Mouse (Mus musculus): Measurements from ENCODE around the gene Adam1a. TPM values are rescaled to one million over a fixed set of nuclear protein-coding genes. Genes with fewer than 3 reads are reported as not detected.
"Not testable (repeated sequence)": the region's sequence is repeated elsewhere in the genome, so short reads cannot be mapped to it uniquely, and the experiment has no call there.

Gene Adam1a
- polyA plus RNA-seq, 1 experiment from 2014 or later: 1.4 TPM

DNA sequence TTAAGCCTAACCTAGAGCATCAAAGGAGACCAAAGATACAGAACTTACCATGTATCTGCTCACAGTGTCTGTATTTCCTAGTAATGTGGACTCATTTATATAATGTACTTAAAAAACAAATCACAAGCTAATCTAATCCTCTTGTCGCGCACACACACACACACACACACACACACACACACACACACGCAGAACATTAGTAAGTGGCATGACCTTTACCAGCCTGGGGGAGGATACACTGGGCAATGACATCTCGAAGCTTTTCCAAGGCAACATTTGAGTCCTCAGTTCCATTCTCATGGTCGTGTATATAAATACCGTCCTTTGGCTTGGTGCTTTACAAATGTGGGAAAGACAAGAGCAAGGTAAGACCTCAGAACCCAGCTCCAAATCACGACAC, 18.8 kb downstream of the Adam1a start:
- H3K4me1 ChIP-seq: no peaks in the 10 kb centered on the region
- no peaks in the 10 kb centered on the region for H3K27me3 ChIP-seq (replicated peaks)
- no peak for ATAC-seq (ENCODE audit: insufficient read depth, low FRiP score, low read depth)
- no peak overlapping the region for H3K4me3 ChIP-seq (replicated peaks)
- no peak overlapping the region for H3K9ac ChIP-seq
- H3K4me2 ChIP-seq: no peak overlapping the region
- peaks cover 57% of the 10 kb centered on the region for H3K36me3 ChIP-seq
- H3K27ac ChIP-seq: no peak overlapping the region
- 84% methylated on average over 7 of the region's 7 CpGs for WGBS
- no peaks in the 10 kb centered on the region for H3K9me3 ChIP-seq

DNA sequence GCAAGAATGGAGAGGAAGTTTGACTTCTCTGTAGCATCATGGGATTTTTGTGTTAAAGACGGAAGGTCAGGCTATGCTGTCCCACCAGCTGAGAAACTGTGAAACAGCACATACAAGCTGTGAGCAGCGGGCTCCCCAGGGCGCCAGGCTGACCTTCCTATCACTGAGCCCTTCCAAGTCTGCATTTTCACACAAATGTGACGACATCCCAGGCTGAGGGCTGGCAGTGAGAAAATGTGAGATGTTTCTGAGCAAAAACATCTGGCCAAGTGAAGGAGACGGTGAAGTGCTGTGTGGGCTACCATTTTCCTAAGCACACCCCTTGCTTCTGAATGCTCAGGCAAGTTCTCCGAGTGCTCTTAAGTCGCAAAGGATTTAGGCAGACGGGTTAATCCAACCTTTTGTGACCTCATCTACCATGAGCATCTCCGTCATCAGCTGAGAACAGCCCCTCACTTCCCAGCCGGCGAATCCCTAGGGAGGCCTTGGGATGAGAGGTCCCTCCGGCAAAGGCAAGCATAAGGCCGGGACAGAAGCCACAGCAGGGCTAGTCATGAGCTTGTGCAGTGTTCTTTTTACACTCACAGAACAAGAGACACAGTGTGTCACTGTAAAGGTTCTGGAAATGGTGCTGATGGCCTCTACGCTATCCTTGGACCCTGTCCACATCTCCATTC, 19.4 kb downstream of the Adam1a start:
- Histone ChIP-seq H3K36me3 (peaks cover 54% of the 10 kb centered on the region), H3K4me2 (no peak overlapping the region)
- ATAC-seq (ENCODE audit: insufficient read depth, low FRiP score, low read depth): no peak

DNA sequence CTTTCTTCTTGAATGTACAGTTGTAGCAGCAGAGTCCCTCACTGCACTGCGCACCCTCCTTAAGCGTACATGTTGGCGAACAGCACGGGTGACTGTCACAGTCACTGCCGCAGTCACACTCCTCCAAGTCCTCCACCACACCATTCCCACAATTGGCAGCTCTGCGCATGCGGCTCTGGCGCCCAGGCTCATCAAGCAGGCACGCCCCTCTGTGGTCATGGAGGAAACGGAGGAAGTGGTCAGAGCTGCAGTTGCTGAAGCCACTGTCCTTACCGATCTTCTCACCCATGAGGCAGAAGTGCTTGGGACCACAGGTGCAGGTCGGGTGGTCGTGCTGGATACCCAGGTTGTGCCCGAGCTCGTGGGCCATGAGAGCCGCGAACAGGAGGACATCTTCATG, 25.5 kb downstream of the Adam1a start:
- not testable (repeated sequence) for H3K4me2 ChIP-seq; H3K27ac ChIP-seq; H3K4me1 ChIP-seq; H3K9ac ChIP-seq; H3K4me3 ChIP-seq (replicated peaks); ATAC-seq (ENCODE audit: insufficient read depth, low FRiP score, low read depth); H3K27me3 ChIP-seq (replicated peaks); H3K9me3 ChIP-seq
- 85% methylated on average over 11 of the region's 17 CpGs for WGBS
- H3K36me3 ChIP-seq: peaks cover 24% of the 10 kb centered on the region

More for the DNA sequence above, 19.4 kb downstream of the Adam1a start:
- Histone ChIP-seq H3K27me3 (replicated peaks) (no peaks in the 10 kb centered on the region), H3K9me3 (no peaks in the 10 kb centered on the region), H3K4me3 (replicated peaks) (no peak overlapping the region), H3K4me1 (no peaks in the 10 kb centered on the region), H3K27ac (no peak overlapping the region), H3K9ac (no peak overlapping the region)
- 76% methylated on average over 14 of the region's 14 CpGs for WGBS

DNA sequence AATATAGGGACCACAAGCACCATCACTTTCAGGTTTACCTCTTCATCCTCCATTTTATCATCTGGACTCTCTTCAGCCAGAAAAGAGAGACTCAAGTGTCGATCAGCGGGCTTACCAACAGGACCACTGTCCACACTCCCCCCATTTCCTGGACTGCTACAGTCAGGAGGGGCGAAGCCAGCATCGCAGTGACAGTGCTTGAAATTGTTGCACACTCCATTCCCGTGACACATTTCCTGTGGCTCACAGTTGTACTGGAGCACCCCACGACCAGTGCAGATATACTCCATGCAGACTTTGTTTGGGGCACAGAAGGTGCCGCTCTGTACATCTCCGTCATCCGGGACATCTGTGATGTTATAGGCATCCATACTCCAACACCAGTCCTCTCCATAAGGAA, 26.3 kb downstream of the Adam1a start:
- Histone ChIP-seq H3K4me2 (no peak overlapping the region), H3K27me3 (replicated peaks) (no peaks in the 10 kb centered on the region), H3K4me3 (replicated peaks) (no peak overlapping the region), H3K4me1 (no peaks in the 10 kb centered on the region), H3K36me3 (peaks cover 17% of the 10 kb centered on the region; the same call in 1 of the 2 replicates), H3K9ac (no peak overlapping the region), H3K9me3 (no peaks in the 10 kb centered on the region), H3K27ac (no peak overlapping the region)
- ATAC-seq (ENCODE audit: insufficient read depth, low FRiP score, low read depth): no peak
- 85% methylated on average over 9 of the region's 9 CpGs for WGBS

DNA sequence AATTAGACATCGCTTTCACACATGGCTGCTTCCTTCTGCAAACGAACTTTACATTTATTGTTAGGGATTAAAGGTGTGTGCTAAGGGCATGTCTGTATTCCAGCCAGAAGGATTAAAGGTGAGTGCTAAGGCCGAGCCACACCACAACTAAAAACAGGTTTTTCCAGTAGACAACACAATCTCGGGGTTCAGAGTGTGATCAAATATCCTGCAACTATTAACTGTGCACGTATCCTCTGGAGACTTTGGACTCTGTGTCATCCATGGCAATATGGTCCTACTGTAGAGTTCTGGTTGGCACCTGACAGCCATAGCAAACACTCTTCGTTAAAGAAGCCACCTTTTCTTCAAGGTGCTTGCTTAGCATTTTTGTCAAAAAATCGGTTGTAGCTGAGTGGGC, 35.3 kb downstream of the Adam1a start:
- Histone ChIP-seq H3K36me3 (no peaks in the 10 kb centered on the region), H3K9me3 (no peaks in the 10 kb centered on the region), H3K27me3 (replicated peaks) (no peaks in the 10 kb centered on the region), H3K27ac (no peak overlapping the region), H3K9ac (no peak overlapping the region), H3K4me2 (no peak overlapping the region), H3K4me1 (no peaks in the 10 kb centered on the region), H3K4me3 (replicated peaks) (no peak overlapping the region)
- no peak for ATAC-seq (ENCODE audit: insufficient read depth, low FRiP score, low read depth)
- WGBS: 69% methylated on average over 7 of the region's 7 CpGs

DNA sequence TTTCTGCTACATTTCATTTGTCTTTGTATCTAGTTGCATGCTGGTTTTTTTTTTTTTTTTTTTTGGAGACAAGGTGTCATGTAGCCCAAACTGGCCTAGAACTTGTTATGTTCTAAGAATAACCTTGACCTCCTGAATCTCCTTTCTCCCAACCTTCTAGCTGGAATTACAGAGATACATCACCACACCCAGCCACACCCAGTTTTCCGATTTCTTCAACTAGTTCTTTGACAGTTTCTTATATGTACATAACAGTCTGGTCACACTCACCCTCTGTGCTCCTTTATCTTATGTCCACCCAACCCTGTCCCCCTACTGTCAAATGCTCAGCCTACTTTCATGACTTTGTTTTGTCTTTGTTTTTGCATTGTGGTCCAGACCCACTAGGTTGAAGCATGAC, 38.4 kb downstream of the Adam1a start:
- no peaks in the 10 kb centered on the region for H3K4me1 ChIP-seq
- H3K27ac ChIP-seq: no peak overlapping the region
- 69% methylated on average over 1 of the region's 1 CpGs for WGBS
- H3K27me3 ChIP-seq (replicated peaks): no peaks in the 10 kb centered on the region
- H3K36me3 ChIP-seq: no peaks in the 10 kb centered on the region
- no peak overlapping the region for H3K4me3 ChIP-seq (replicated peaks)
- no peak for ATAC-seq (ENCODE audit: insufficient read depth, low FRiP score, low read depth)
- H3K4me2 ChIP-seq: no peak overlapping the region
- no peak overlapping the region for H3K9ac ChIP-seq
- no peaks in the 10 kb centered on the region for H3K9me3 ChIP-seq

DNA sequence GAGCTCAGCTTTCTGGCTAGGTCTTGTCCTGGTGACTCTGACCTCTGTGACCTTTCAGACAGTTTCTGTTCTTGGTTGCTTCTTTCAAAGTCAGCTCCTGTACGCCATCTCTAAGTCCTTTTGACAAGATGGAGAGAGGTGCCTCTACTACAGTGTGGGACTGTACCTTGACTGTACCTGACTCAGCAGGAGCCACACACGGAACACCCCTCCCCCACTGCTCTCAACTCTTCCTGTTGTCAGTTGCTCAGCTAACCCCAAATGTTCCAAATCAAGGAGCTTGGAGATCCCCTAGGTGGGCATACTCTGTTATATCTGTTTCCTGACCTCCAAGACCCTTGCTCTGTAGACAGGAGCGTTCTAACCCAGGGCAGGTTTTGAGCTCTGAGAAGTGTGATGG, 42.1 kb downstream of the Adam1a start, which contains the start of gene Adam1b:
Adam1b (minus strand) TSS at position 205 of the 400 bp plus-strand sequence.
- Histone ChIP-seq H3K36me3 (no peaks in the 10 kb centered on the region), H3K4me3 (replicated peaks) (no peak within 1 kb of the TSS), H3K4me2 (no peak within 1 kb of the TSS), H3K4me1 (no peaks in the 10 kb centered on the region), H3K9ac (no peak within 1 kb of the TSS), H3K27me3 (replicated peaks) (no peaks in the 10 kb centered on the region), H3K9me3 (no peaks in the 10 kb centered on the region), H3K27ac (no peak within 1 kb of the TSS)
- no peak for ATAC-seq (ENCODE audit: insufficient read depth, low FRiP score, low read depth)
- 63% methylated on average over 3 of the region's 3 CpGs for WGBS

DNA sequence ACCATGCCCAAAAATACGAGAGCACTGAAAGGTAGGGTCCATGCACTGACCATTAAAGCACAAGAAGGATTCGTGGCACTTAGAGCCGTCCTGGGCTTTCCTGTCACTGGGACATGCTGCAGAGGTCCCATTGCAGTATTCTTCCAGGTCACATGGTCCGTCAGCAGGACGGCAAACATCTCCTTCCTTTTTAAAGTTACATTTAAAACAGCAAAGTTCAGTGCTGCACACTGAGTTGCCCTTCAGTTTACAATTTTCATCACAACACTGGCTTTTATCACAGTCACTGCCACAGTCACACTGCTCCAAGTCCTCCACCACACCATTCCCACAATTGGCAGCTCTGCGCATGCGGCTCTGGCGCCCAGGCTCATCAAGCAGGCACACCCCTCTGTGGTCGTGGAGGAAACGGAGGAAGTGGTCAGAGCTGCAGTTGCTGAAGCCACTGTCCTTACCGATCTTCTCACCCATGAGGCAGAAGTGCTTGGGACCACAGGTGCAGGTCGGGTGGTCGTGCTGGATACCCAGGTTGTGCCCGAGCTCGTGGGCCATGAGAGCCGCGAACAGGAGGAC, 43.8 kb downstream of the Adam1a start:
- not testable (repeated sequence) for H3K4me3 ChIP-seq (replicated peaks); H3K27ac ChIP-seq; H3K4me1 ChIP-seq; ATAC-seq (ENCODE audit: insufficient read depth, low FRiP score, low read depth); H3K9ac ChIP-seq; H3K4me2 ChIP-seq; H3K27me3 ChIP-seq (replicated peaks); H3K9me3 ChIP-seq; H3K36me3 ChIP-seq
- 60% methylated on average over 11 of the region's 17 CpGs for WGBS

DNA sequence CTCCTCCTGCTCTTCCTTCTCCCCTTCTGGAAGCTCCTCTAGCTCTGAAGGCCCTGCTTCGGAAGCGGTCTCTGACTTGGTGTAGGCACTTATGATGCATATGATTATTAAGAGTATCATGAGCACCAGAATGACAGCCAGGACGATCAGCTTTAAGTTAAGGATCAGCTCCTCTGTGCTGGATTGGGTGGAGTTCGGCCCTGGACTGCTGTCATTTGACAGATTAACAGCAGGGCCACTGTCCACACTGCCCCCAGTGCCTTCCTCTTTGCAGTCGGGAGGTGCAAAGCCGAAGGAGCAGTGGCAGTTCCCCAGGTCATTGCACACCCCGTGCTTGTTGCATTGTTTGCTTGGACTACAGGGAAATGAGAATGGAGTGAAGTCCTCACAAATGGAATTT, 44.6 kb downstream of the Adam1a start:
- Histone ChIP-seq H3K9me3 (no peaks in the 10 kb centered on the region), H3K36me3 (no peaks in the 10 kb centered on the region), H3K4me1 (no peaks in the 10 kb centered on the region), H3K9ac (no peak overlapping the region), H3K4me3 (replicated peaks) (no peak overlapping the region), H3K27me3 (replicated peaks) (no peaks in the 10 kb centered on the region), H3K4me2 (no peak overlapping the region), H3K27ac (no peak overlapping the region)
- no peak for ATAC-seq (ENCODE audit: insufficient read depth, low FRiP score, low read depth)
- WGBS: 58% methylated on average over 7 of the region's 7 CpGs

DNA sequence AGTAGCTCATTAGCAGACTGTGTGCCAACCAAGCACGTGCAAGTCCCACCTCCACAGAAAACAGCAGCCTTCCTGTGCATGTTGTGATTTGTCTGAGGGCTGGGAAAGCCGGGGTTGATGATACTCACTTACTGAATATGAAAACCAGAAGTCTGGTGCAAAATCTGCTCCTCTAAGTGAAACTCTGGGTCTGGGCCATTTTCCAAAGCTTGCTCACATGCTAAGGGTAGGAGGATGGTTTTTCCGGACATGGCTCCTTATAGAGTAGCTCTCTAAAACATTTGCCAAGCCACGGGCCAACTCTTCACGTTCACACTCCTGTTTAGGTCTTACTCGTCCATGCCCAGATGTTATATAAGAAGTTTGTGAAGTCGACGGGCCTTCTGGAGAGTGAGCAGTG, 52.0 kb downstream of the Adam1a start:
- Histone ChIP-seq H3K9ac (no peak overlapping the region), H3K27ac (no peak overlapping the region), H3K27me3 (replicated peaks) (no peaks in the 10 kb centered on the region), H3K4me2 (no peak overlapping the region), H3K4me3 (replicated peaks) (no peak overlapping the region), H3K4me1 (no peaks in the 10 kb centered on the region), H3K9me3 (no peaks in the 10 kb centered on the region), H3K36me3 (no peaks in the 10 kb centered on the region)
- 69% methylated on average over 8 of the region's 8 CpGs for whole genome bisulfite sequencing
- no peak for ATAC-seq (ENCODE audit: insufficient read depth, low FRiP score, low read depth)

DNA sequence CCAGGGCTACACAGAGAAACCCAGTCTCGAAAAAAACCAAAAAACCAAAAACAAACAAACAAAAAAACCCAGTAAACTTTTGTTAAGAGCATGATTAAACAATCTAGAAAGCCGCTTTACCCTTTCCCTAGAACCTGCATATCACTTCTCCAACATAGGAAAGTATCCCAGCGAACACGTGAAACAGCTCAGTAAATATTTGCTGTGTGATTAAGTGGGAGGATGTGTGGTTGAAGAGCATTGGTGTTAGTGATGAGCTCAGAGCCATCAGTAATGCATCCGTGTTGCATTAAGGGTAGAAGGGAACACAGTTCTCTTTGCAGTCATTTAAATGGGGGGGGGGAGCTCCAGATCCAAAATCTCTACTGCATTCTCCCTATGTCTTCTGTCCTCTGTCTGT, 60.5 kb downstream of the Adam1a start:
- Histone ChIP-seq H3K4me2 (no peak overlapping the region), H3K27me3 (replicated peaks) (no peaks in the 10 kb centered on the region), H3K4me3 (replicated peaks) (no peak overlapping the region), H3K4me1 (no peaks in the 10 kb centered on the region), H3K9ac (no peak overlapping the region), H3K27ac (no peak overlapping the region), H3K36me3 (no peaks in the 10 kb centered on the region), H3K9me3 (no peaks in the 10 kb centered on the region)
- no peak for ATAC-seq (ENCODE audit: insufficient read depth, low FRiP score, low read depth)
- 65% methylated on average over 5 of the region's 5 CpGs for WGBS

DNA sequence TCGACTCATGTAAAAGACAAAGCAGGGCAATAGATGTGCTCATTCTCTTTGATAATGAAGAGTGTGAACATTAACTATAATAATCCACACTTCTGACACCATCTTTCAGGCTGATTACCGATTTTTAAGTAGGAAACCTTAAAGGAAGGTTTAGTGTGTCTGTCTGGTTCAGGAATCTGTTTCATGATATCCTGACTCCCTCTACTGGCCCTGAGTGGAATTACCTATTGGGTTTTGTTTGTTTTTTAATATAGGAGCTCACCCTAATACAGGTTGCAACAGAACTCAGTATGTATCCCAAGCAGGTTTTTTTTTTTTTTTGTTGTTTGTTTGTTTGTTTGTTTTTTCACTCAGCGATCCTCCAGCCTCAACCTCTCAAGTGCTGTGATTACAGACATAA, 67.6 kb downstream of the Adam1a start:
- no peak overlapping the region for H3K4me3 ChIP-seq (replicated peaks)
- WGBS: 29% methylated on average over 3 of the region's 3 CpGs
- no peaks in the 10 kb centered on the region for H3K4me1 ChIP-seq
- H3K27me3 ChIP-seq (replicated peaks): no peaks in the 10 kb centered on the region
- H3K9ac ChIP-seq: no peak overlapping the region
- no peak overlapping the region for H3K4me2 ChIP-seq
- H3K36me3 ChIP-seq: no peaks in the 10 kb centered on the region
- ATAC-seq (ENCODE audit: insufficient read depth, low FRiP score, low read depth): no peak
- H3K27ac ChIP-seq: no peak overlapping the region
- no peaks in the 10 kb centered on the region for H3K9me3 ChIP-seq

DNA sequence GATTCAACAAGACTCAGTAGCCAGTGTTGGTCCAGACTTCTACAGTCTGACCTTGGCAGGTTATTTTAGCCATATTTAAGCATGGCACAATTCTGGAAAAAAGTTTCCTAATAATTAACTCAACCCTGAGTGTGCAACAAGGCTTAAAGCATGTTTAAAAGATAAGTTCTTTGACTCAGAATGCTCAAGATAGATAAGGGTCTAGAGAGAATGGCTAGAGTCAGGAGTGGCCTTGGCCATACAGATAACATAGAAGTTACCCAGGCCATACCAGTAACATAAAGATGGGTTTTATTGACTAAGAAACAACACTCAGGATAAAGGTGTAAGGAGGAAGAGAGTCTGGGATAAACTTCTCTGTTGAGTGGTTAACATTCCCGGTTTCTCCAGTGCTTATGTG, 69.2 kb downstream of the Adam1a start:
- no peak overlapping the region for H3K27ac ChIP-seq
- peak; percentile 70; the same call in 1 of the 2 replicates for ATAC-seq (ENCODE audit: insufficient read depth, low FRiP score, low read depth)
- 63% methylated on average over 1 of the region's 1 CpGs for WGBS

More for the DNA sequence above, 69.2 kb downstream of the Adam1a start:
- H3K4me3 ChIP-seq (replicated peaks): no peak overlapping the region
- H3K4me1 ChIP-seq: no peaks in the 10 kb centered on the region
- H3K27me3 ChIP-seq (replicated peaks): no peaks in the 10 kb centered on the region
- H3K9me3 ChIP-seq: no peaks in the 10 kb centered on the region
- H3K36me3 ChIP-seq: no peaks in the 10 kb centered on the region
- H3K9ac ChIP-seq: no peak overlapping the region
- H3K4me2 ChIP-seq: no peak overlapping the region

All from stomach, embryonic 15.5 days (tissue).